Mouse (Mus musculus) gastrocnemius, postnatal 36 days (tissue): ENCODE measurements around the gene Prkcq. TPM values are rescaled to one million over a fixed set of nuclear protein-coding genes. Genes with fewer than 3 reads are reported as not detected.

Experiments used
- DNase-seq, 2 experiments: peaks; one replicate each; pipeline ENCODE4 v3.0.0; 2022
- intact Hi-C: fragments of 180-260 bp; cut with DNase I; formaldehyde crosslinking; loops from one replicate; pipeline ENCODE4 v1.15.1; 2025
- total RNA-seq, 2 experiments: library from RNA; stranded (reverse); gene quantifications; 2 replicates each; pipeline ENCODE4 v1.2.3; 2021

The Prkcq gene
- total RNA-seq, 2 experiments from 2014 or later, result 45.6 to 65.2 TPM

- DNase-seq, result no peak
- intact Hi-C loops, result no loop called here
Measured at GRCm38 (mm10) chr2:11181510-11181909, 9.6 kb downstream of the Prkcq start.

- no peak for DNase-seq
- intact Hi-C loops, result no loop called here
Measured at GRCm38 (mm10) chr2:11182096-11182495, 10.2 kb downstream of the Prkcq start.

- DNase-seq, result peak; percentile 43 to 54
- intact Hi-C loops, result no loop called here
Measured at GRCm38 (mm10) chr2:11183991-11184390, 12.1 kb downstream of the Prkcq start.

GRCm38 (mm10) chr2:11186586-11186985, 14.7 kb downstream of the Prkcq start:
- DNase-seq, result no peak
- intact Hi-C loops, result no loop called here

GRCm38 (mm10) chr2:11187166-11187565, 15.3 kb downstream of the Prkcq start:
- intact Hi-C loops, result no loop called here
- no peak for DNase-seq

- no peak for DNase-seq
- intact Hi-C loops, result no loop called here
Measured at GRCm38 (mm10) chr2:11188279-11188678, 16.4 kb downstream of the Prkcq start.

- intact Hi-C loops, result no loop called here
- DNase-seq, result no peak
Measured at GRCm38 (mm10) chr2:11189150-11189767, 17.4 kb downstream of the Prkcq start.

GRCm38 (mm10) chr2:11192281-11193098, 20.6 kb downstream of the Prkcq start:
- intact Hi-C loops, result no loop called here
- no peak for DNase-seq

GRCm38 (mm10) chr2:11193099-11193618, 21.3 kb downstream of the Prkcq start:
- intact Hi-C loops, result no loop called here
- DNase-seq, result no peak

GRCm38 (mm10) chr2:11194732-11195340, 22.9 kb downstream of the Prkcq start:
- DNase-seq, result no peak
- intact Hi-C loops, result no loop called here

GRCm38 (mm10) chr2:11196071-11196470, 24.2 kb downstream of the Prkcq start:
- DNase-seq, result no peak
- intact Hi-C loops, result no loop called here

- intact Hi-C loops, result no loop called here
- DNase-seq, result no peak
Measured at GRCm38 (mm10) chr2:11196952-11197559, 25.1 kb downstream of the Prkcq start.

GRCm38 (mm10) chr2:11199624-11200023, 27.7 kb downstream of the Prkcq start:
- intact Hi-C loops, result no loop called here
- no peak for DNase-seq

GRCm38 (mm10) chr2:11202841-11203240, 30.9 kb downstream of the Prkcq start:
- DNase-seq, result no peak
- intact Hi-C loops, result no loop called here

GRCm38 (mm10) chr2:11203261-11203660, 31.4 kb downstream of the Prkcq start:
- DNase-seq, result no peak
- intact Hi-C loops, result no loop called here

- intact Hi-C loops, result no loop called here
Measured at GRCm38 (mm10) chr2:11204232-11204631, 32.3 kb downstream of the Prkcq start.

GRCm38 (mm10) chr2:11204961-11205360, 33.1 kb downstream of the Prkcq start:
- intact Hi-C loops, result no loop called here
- DNase-seq, result no peak

More at GRCm38 (mm10) chr2:11204232-11204631, 32.3 kb downstream of the Prkcq start:
- DNase-seq, result no peak

- intact Hi-C loops, result no loop called here
- DNase-seq, result no peak
Measured at GRCm38 (mm10) chr2:11205720-11206119, 33.8 kb downstream of the Prkcq start.

GRCm38 (mm10) chr2:11208263-11208662, 36.4 kb downstream of the Prkcq start:
- intact Hi-C loops, result no loop called here
- DNase-seq, result no peak

GRCm38 (mm10) chr2:11209335-11209734, 37.4 kb downstream of the Prkcq start:
- DNase-seq, result no peak
- intact Hi-C loops, result no loop called here
